Mouse (Mus musculus) ES-Bruce4 (cell line): ENCODE measurements around the gene Slc12a3. TPM values are rescaled to one million over a fixed set of nuclear protein-coding genes. Genes with fewer than 3 reads are reported as not detected.

Experiments used
- H3K27ac ChIP-seq: 2 replicates; pipeline ENCODE4 v1.5.1; 2012; ENCODE audit warnings: low read length, inconsistent platforms; ENCODE audit not compliant: insufficient read depth
- H3K27me3 ChIP-seq: 2 replicates; pipeline ENCODE4 v1.6.1; 2012; ENCODE audit warnings: mild to moderate bottlenecking, low read length, inconsistent platforms; ENCODE audit not compliant: control insufficient read depth, poor library complexity, insufficient read depth, severe bottlenecking
- H3K36me3 ChIP-seq: 2 replicates; pipeline ENCODE4 v1.6.1; 2012; ENCODE audit warnings: inconsistent platforms, mild to moderate bottlenecking, low read length, moderate library complexity; ENCODE audit not compliant: control insufficient read depth, poor library complexity, insufficient read depth, severe bottlenecking
- H3K4me1 ChIP-seq: one replicate; pipeline ENCODE4 v1.8.1; 2011; ENCODE audit warnings: low read length; ENCODE audit not compliant: control insufficient read depth, insufficient read depth
- H3K4me3 ChIP-seq: 2 replicates; pipeline ENCODE4 v1.5.1; 2011; ENCODE audit warnings: low read depth, mild to moderate bottlenecking, low read length
- H3K9ac ChIP-seq: 2 replicates; pipeline ENCODE4 v1.6.1; 2012; ENCODE audit warnings: low read depth, mild to moderate bottlenecking, inconsistent platforms; ENCODE audit not compliant: poor library complexity, severe bottlenecking
- H3K9me3 ChIP-seq: replicated peaks from 2 replicates; pipeline ENCODE4 v1.6.1; 2012; ENCODE audit warnings: mild to moderate bottlenecking, low read length, inconsistent platforms; ENCODE audit not compliant: control insufficient read depth, poor library complexity, insufficient read depth, severe bottlenecking
- CTCF ChIP-seq: IDR thresholded peaks from one replicate; pipeline ENCODE4 v1.8.1; 2011; ENCODE audit warnings: low read depth, low read length
- EP300 ChIP-seq: IDR thresholded peaks from 2 replicates; pipeline ENCODE4 v1.6.1; 2011; ENCODE audit warnings: low read depth, low read length; ENCODE audit not compliant: insufficient read depth
- POLR2A ChIP-seq: IDR thresholded peaks from one replicate; pipeline ENCODE4 v1.8.1; 2011; ENCODE audit warnings: low read length; ENCODE audit not compliant: insufficient read depth
- polyA plus RNA-seq: library from polyadenylated mRNA; stranded (reverse); fragments of >200 nt; gene quantifications from 2 replicates; pipeline ENCODE4 v1.2.4, GENCODE M21; 2011; ENCODE audit warnings: low read depth; ENCODE audit not compliant: missing spikeins, insufficient read depth, insufficient read length

Slc12a3 gene
- polyA plus RNA-seq, 1 experiment = not detected

DNA sequence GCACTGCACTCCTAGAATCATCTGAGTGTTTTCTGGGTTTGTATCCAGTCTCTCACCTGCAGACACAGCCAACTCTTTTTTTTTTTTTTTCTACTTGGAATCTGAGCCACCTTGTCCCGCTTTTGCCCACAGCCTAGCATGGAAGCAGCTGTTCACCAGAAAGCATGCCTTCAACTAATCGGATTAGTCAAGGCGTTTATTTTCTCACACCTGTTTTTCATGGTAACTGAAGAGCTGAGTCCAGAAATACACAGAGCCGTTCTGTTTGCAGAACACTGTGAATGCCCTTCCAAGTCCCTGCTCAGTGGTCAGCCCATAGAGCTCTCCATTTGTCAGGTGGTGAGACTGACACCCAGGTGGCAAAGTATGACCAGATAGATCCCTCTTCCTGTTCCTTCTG is 6.9 kb upstream of the Slc12a3 start:
- Histone ChIP-seq H3K36me3 (no peaks in the 10 kb centered on the region), H3K4me3 (no peak overlapping the region), H3K27ac (no peak overlapping the region), H3K27me3 (no peaks in the 10 kb centered on the region), H3K9ac (no peak overlapping the region), H3K4me1 (peaks cover 2% of the 10 kb centered on the region), H3K9me3 (no peaks in the 10 kb centered on the region)
- no peak for TF ChIP-seq POLR2A
- no peak for TF ChIP-seq CTCF
- no peak for TF ChIP-seq EP300

DNA sequence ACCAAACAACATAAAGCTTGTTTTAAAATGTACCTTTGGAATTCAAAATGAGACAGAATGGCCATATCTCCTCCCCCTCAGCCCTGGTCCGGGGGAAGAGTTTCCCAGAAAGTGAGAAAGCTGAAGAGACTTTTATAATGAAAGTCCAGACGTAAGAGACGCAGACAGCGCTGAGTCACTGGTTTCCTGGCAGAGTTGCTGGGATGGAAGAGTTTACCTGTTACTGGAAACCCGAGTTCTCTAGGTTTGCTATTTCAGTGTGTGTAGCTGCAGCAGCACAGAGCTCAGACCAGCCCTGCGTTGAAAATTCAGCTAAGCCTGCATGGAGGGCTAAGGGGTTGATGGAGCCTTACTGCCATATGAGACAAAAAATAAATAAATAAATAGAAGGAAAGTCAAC is 6.0 kb upstream of the Slc12a3 start:
- H3K36me3 ChIP-seq = no peaks in the 10 kb centered on the region
- no peak for TF ChIP-seq CTCF
- no peak for TF ChIP-seq EP300
- TF ChIP-seq POLR2A = no peak
- no peak overlapping the region for H3K27ac ChIP-seq
- no peak overlapping the region for H3K4me3 ChIP-seq
- no peak overlapping the region for H3K9ac ChIP-seq
- H3K4me1 ChIP-seq = peaks cover 2% of the 10 kb centered on the region
- H3K27me3 ChIP-seq = no peaks in the 10 kb centered on the region
- no peaks in the 10 kb centered on the region for H3K9me3 ChIP-seq

DNA sequence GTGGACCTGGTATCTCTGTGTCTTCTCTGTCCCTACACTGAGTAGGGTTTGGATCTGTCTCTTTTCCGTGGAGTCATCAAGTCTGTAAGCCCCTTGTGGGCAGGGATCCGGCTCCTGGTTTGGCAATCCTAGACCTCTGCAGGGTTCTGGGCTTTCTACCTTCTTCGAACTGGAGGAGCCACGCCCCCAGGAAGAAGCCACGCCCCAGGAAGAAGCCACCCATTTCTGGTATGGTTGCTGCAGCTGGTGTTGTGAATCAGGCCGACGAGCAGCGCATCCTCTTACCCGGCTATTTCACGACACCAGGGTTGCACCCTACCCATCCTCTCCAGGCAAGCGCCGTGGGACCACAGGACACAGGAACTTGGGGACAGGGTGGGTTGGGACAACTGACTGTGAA is 4.9 kb upstream of the Slc12a3 start:
- H3K4me3 ChIP-seq = no peak overlapping the region
- no peaks in the 10 kb centered on the region for H3K36me3 ChIP-seq
- no peaks in the 10 kb centered on the region for H3K9me3 ChIP-seq
- H3K9ac ChIP-seq = no peak overlapping the region
- no peak overlapping the region for H3K27ac ChIP-seq
- no peaks in the 10 kb centered on the region for H3K27me3 ChIP-seq
- TF ChIP-seq EP300 = no peak
- TF ChIP-seq POLR2A = no peak
- TF ChIP-seq CTCF = no peak
- H3K4me1 ChIP-seq = peaks cover 2% of the 10 kb centered on the region

GRCm38 (mm10) chr8:94326016-94326415 is 3.0 kb upstream of the Slc12a3 start:
- Histone ChIP-seq H3K9ac (no peak overlapping the region), H3K4me3 (no peak overlapping the region), H3K9me3 (no peaks in the 10 kb centered on the region), H3K36me3 (no peaks in the 10 kb centered on the region), H3K27me3 (no peaks in the 10 kb centered on the region), H3K27ac (no peak overlapping the region), H3K4me1 (peaks cover 2% of the 10 kb centered on the region)
- TF ChIP-seq CTCF (no peak), POLR2A (no peak), EP300 (no peak)

DNA sequence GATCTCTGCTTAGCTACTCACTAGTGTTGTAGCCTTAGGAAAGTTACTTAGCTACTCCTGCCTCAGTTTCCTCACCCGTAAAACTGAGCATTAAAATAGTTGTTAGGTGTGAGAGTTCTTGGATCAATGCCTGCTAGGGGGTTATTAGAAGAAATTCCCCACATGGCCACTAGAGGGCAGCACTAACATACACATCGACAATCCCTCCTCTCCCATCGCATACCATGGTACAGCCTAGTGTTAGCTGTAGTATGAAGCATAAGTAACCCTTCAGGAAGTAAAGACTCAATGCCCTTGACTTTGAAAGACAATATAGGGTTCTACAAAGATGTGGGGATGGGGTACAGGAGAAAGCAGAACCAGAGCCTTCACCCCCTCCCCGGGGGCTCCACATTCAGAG is 1.7 kb downstream of the Slc12a3 start:
- H3K4me3 ChIP-seq = no peak overlapping the region
- no peaks in the 10 kb centered on the region for H3K4me1 ChIP-seq
- no peak overlapping the region for H3K9ac ChIP-seq
- no peaks in the 10 kb centered on the region for H3K27me3 ChIP-seq
- no peaks in the 10 kb centered on the region for H3K9me3 ChIP-seq
- no peak for TF ChIP-seq POLR2A
- TF ChIP-seq CTCF = no peak
- no peak for TF ChIP-seq EP300
- no peaks in the 10 kb centered on the region for H3K36me3 ChIP-seq
- no peak overlapping the region for H3K27ac ChIP-seq

- Histone ChIP-seq H3K9ac (no peak overlapping the region), H3K4me1 (no peaks in the 10 kb centered on the region), H3K9me3 (no peaks in the 10 kb centered on the region), H3K27me3 (no peaks in the 10 kb centered on the region), H3K36me3 (no peaks in the 10 kb centered on the region), H3K4me3 (no peak overlapping the region), H3K27ac (no peak overlapping the region)
- TF ChIP-seq CTCF (no peak), EP300 (no peak), POLR2A (no peak)
These were observed 4.3 kb downstream of the Slc12a3 start for GRCm38 (mm10) chr8:94333345-94333744.
